Mouse (Mus musculus) gastrocnemius, adult 8-10 months (tissue): ENCODE measurements at regions not wholly inside any gene's neighbourhood (a gene's known extent, or its start where the extent isn't known, plus 50 kb on each side); places are given as distances from the start of the nearest gene placed in this dataset.

Experiments used
- DNase-seq, 2 experiments: peaks; one replicate each; pipeline ENCODE4 v3.0.0; 2022; ENCODE audit warnings: low spot score in 2 of 2

- peak; percentile 5 to 30 for DNase-seq
Measured at GRCm38 (mm10) chr7:115170439-115170838, 426.9 kb downstream of the Insc start.

- DNase-seq: no peak
Measured at GRCm38 (mm10) chr7:115192482-115192881, 449.0 kb downstream of the Insc start.

GRCm38 (mm10) chr7:115192992-115193761 is 449.7 kb downstream of the Insc start:
- DNase-seq: no peak

- no peak for DNase-seq
Measured at GRCm38 (mm10) chr7:115204916-115205315, 461.4 kb downstream of the Insc start.

GRCm38 (mm10) chr7:115206479-115207134 is 463.1 kb downstream of the Insc start:
- no peak for DNase-seq

- DNase-seq: no peak
Measured at GRCm38 (mm10) chr7:115208781-115209180, 465.3 kb downstream of the Insc start.

- DNase-seq: no peak
Measured at GRCm38 (mm10) chr7:115210012-115210411, 466.5 kb downstream of the Insc start.

- DNase-seq: peak; percentile 85 to 91
Measured at GRCm38 (mm10) chr7:115216838-115217237, 473.3 kb downstream of the Insc start.

- DNase-seq: peak in 1 of 2 experiments; percentile 19
Measured at GRCm38 (mm10) chr7:115217255-115217654, 473.8 kb downstream of the Insc start.

GRCm38 (mm10) chr7:115217712-115218111 is 474.2 kb downstream of the Insc start:
- DNase-seq: no peak

GRCm38 (mm10) chr7:115218596-115219180 is 475.2 kb downstream of the Insc start:
- DNase-seq: no peak

- no peak for DNase-seq
Measured at GRCm38 (mm10) chr7:115222642-115223041, 479.1 kb downstream of the Insc start.

GRCm38 (mm10) chr7:115230525-115230924 is 487.0 kb downstream of the Insc start:
- no peak for DNase-seq

GRCm38 (mm10) chr7:115233850-115234436 is 490.4 kb downstream of the Insc start:
- no peak for DNase-seq

GRCm38 (mm10) chr7:115237131-115237530 is 493.6 kb downstream of the Insc start:
- DNase-seq: no peak

GRCm38 (mm10) chr7:115251591-115252369 is 508.3 kb downstream of the Insc start:
- DNase-seq: no peak

- no peak for DNase-seq
Measured at GRCm38 (mm10) chr7:115252370-115252750, 508.9 kb downstream of the Insc start.

GRCm38 (mm10) chr7:115258626-115259025 is 515.1 kb downstream of the Insc start:
- no peak for DNase-seq

GRCm38 (mm10) chr7:115263082-115263481 is 519.6 kb downstream of the Insc start:
- no peak for DNase-seq

- DNase-seq: no peak
Measured at GRCm38 (mm10) chr7:115266141-115266540, 522.6 kb downstream of the Insc start.

- DNase-seq: no peak
Measured at GRCm38 (mm10) chr7:115270803-115271202, 527.3 kb downstream of the Insc start.
